Mouse (Mus musculus): ENCODE measurements around the gene Arhgef7. TPM values are rescaled to one million over a fixed set of nuclear protein-coding genes. Genes with fewer than 3 reads are reported as not detected.

The Arhgef7 gene
- polyA plus RNA-seq, 1 experiment: 19.9 TPM

DNA sequence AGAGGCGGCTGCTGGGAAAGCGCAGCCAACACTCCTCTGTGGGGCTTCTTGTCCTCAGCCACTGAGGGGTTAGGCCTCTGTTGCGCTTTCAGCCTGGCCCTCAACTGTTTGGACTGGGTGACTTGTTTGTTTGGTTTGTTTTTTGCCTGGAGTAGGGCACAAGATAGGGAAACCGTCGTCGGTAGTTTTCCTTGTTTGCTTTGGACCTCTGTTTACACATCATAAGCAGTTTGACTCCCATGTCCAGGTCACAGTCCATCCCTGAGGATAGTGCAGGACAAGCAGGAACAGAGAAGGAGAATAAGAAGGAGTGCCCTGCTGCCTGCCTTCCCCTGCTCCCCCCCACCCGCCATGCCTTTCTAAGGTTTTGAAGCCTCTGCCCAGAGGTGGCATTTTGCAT lies 86.3 kb downstream of the Arhgef7 start:
- no peak overlapping the region for H3K27ac ChIP-seq (ENCODE audit: control insufficient read depth, insufficient read depth, low read depth, low read length)
- no peaks in the 10 kb centered on the region for H3K4me1 ChIP-seq (ENCODE audit: control insufficient read depth, insufficient read depth, low read length)
- peaks cover 4% of the 10 kb centered on the region for H3K36me3 ChIP-seq (ENCODE audit: control insufficient read depth, insufficient read depth, low read length)
- TF ChIP-seq CTCF (IDR thresholded peaks at IDR 0.05; ENCODE audit: control insufficient read depth, insufficient read depth, insufficient replicate concordance, low read depth, low read length) (no peak), POLR2A (IDR thresholded peaks at IDR 0.05; ENCODE audit: control insufficient read depth, low read depth, low read length) (no peak)
- H3K4me3 ChIP-seq (ENCODE audit: control insufficient read depth, low read depth, low read length): no peak overlapping the region
- no peaks in the 10 kb centered on the region for H3K27me3 ChIP-seq (ENCODE audit: control insufficient read depth, insufficient read depth, low read length)

- peak; percentile 24; the same call in 1 of the 2 replicates for TF ChIP-seq CTCF (IDR thresholded peaks at IDR 0.05; ENCODE audit: control insufficient read depth, insufficient read depth, insufficient replicate concordance, low read depth, low read length)
- TF ChIP-seq POLR2A (IDR thresholded peaks at IDR 0.05; ENCODE audit: control insufficient read depth, low read depth, low read length): no peak
- Histone ChIP-seq H3K36me3 (ENCODE audit: control insufficient read depth, insufficient read depth, low read length) (peaks cover 3% of the 10 kb centered on the region), H3K4me3 (ENCODE audit: control insufficient read depth, low read depth, low read length) (no peak overlapping the region), H3K27me3 (ENCODE audit: control insufficient read depth, insufficient read depth, low read length) (no peaks in the 10 kb centered on the region), H3K4me1 (ENCODE audit: control insufficient read depth, insufficient read depth, low read length) (no peaks in the 10 kb centered on the region), H3K27ac (ENCODE audit: control insufficient read depth, insufficient read depth, low read depth, low read length) (no peak overlapping the region)
These were observed 87.7 kb downstream of the Arhgef7 start for GRCm38 (mm10) chr8:11815206-11815605.

GRCm38 (mm10) chr8:11820136-11820535 lies 92.6 kb downstream of the Arhgef7 start:
- Histone ChIP-seq H3K27ac (ENCODE audit: control insufficient read depth, insufficient read depth, low read depth, low read length) (no peak overlapping the region), H3K27me3 (ENCODE audit: control insufficient read depth, insufficient read depth, low read length) (no peaks in the 10 kb centered on the region), H3K4me1 (ENCODE audit: control insufficient read depth, insufficient read depth, low read length) (peaks cover under 1% of the 10 kb centered on the region; the same call in 1 of the 2 replicates), H3K36me3 (ENCODE audit: control insufficient read depth, insufficient read depth, low read length) (peaks cover 3% of the 10 kb centered on the region), H3K4me3 (ENCODE audit: control insufficient read depth, low read depth, low read length) (no peak overlapping the region)
- no peak for TF ChIP-seq POLR2A (IDR thresholded peaks at IDR 0.05; ENCODE audit: control insufficient read depth, low read depth, low read length)
- TF ChIP-seq CTCF (IDR thresholded peaks at IDR 0.05; ENCODE audit: control insufficient read depth, insufficient read depth, insufficient replicate concordance, low read depth, low read length): no peak

GRCm38 (mm10) chr8:11820568-11820967 lies 93.0 kb downstream of the Arhgef7 start:
- Histone ChIP-seq H3K27me3 (ENCODE audit: control insufficient read depth, insufficient read depth, low read length) (no peaks in the 10 kb centered on the region), H3K36me3 (ENCODE audit: control insufficient read depth, insufficient read depth, low read length) (peaks cover 2% of the 10 kb centered on the region; the same call in 1 of the 2 replicates), H3K4me1 (ENCODE audit: control insufficient read depth, insufficient read depth, low read length) (peaks cover 3% of the 10 kb centered on the region), H3K4me3 (ENCODE audit: control insufficient read depth, low read depth, low read length) (no peak overlapping the region), H3K27ac (ENCODE audit: control insufficient read depth, insufficient read depth, low read depth, low read length) (no peak overlapping the region)
- TF ChIP-seq POLR2A (IDR thresholded peaks at IDR 0.05; ENCODE audit: control insufficient read depth, low read depth, low read length) (no peak), CTCF (IDR thresholded peaks at IDR 0.05; ENCODE audit: control insufficient read depth, insufficient read depth, insufficient replicate concordance, low read depth, low read length) (no peak)

GRCm38 (mm10) chr8:11821451-11822206 lies 94.1 kb downstream of the Arhgef7 start:
- TF ChIP-seq POLR2A (IDR thresholded peaks at IDR 0.05; ENCODE audit: control insufficient read depth, low read depth, low read length) (no peak), CTCF (IDR thresholded peaks at IDR 0.05; ENCODE audit: control insufficient read depth, insufficient read depth, insufficient replicate concordance, low read depth, low read length) (no peak)
- Histone ChIP-seq H3K36me3 (ENCODE audit: control insufficient read depth, insufficient read depth, low read length) (no peaks in the 10 kb centered on the region; the same call in 1 of the 2 replicates), H3K27me3 (ENCODE audit: control insufficient read depth, insufficient read depth, low read length) (no peaks in the 10 kb centered on the region), H3K4me3 (ENCODE audit: control insufficient read depth, low read depth, low read length) (no peak overlapping the region), H3K4me1 (ENCODE audit: control insufficient read depth, insufficient read depth, low read length) (peaks cover 3% of the 10 kb centered on the region), H3K27ac (ENCODE audit: control insufficient read depth, insufficient read depth, low read depth, low read length) (no peak overlapping the region)

DNA sequence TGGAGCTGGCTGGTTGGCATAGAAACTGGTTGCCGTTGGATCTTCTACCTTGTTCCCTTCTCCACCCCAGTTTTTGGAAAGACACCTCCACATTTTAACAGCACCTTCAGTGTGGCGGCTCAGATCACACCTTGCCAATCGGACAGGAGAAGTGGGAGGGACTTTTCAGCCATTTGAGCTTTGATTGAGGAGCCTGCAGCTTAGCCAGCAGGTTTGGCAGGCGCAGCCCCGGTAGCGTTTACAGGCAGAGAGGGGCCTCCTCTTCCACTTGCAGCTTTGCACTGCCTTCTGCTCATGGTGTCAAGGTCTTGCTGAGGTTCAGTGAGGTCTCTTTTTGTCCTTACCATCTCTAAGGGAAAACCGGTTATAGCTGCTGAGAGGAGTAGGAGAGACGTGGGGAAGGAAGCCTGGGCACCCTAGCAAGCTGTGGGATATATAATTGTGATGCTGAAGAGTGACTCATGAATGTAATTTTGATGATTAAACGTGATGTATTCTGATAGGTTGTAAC lies 95.1 kb downstream of the Arhgef7 start:
- H3K4me1 ChIP-seq (ENCODE audit: control insufficient read depth, insufficient read depth, low read length): peaks cover 3% of the 10 kb centered on the region
- H3K36me3 ChIP-seq (ENCODE audit: control insufficient read depth, insufficient read depth, low read length): no peaks in the 10 kb centered on the region; the same call in 1 of the 2 replicates
- no peaks in the 10 kb centered on the region for H3K27me3 ChIP-seq (ENCODE audit: control insufficient read depth, insufficient read depth, low read length)
- H3K4me3 ChIP-seq (ENCODE audit: control insufficient read depth, low read depth, low read length): no peak overlapping the region
- TF ChIP-seq POLR2A (IDR thresholded peaks at IDR 0.05; ENCODE audit: control insufficient read depth, low read depth, low read length) (no peak), CTCF (IDR thresholded peaks at IDR 0.05; ENCODE audit: control insufficient read depth, insufficient read depth, insufficient replicate concordance, low read depth, low read length) (no peak)
- no peak overlapping the region for H3K27ac ChIP-seq (ENCODE audit: control insufficient read depth, insufficient read depth, low read depth, low read length)

DNA sequence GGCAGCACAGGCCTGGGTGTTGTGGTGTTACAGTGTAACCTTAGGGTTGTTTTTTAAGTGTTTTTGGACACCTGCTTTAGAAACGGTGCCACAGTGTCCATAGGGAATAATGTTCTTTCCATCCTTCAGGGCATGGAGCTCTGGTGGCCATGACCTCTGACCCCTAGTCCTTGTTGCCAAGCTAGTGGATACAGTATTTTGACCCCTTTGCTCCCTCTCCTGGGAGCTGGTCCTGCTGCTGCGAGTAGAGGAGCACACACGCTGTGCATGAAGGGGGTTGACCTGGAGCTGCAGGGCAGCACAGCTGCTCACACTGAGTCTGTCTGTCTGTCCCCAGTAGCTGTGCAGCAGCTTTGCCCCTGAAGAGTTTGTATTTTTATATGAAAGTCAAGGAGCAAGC lies 98.2 kb downstream of the Arhgef7 start:
- H3K4me3 ChIP-seq (ENCODE audit: control insufficient read depth, low read depth, low read length): no peak overlapping the region
- no peaks in the 10 kb centered on the region for H3K27me3 ChIP-seq (ENCODE audit: control insufficient read depth, insufficient read depth, low read length)
- H3K27ac ChIP-seq (ENCODE audit: control insufficient read depth, insufficient read depth, low read depth, low read length): no peak overlapping the region
- no peaks in the 10 kb centered on the region; the same call in 1 of the 2 replicates for H3K36me3 ChIP-seq (ENCODE audit: control insufficient read depth, insufficient read depth, low read length)
- no peak for TF ChIP-seq POLR2A (IDR thresholded peaks at IDR 0.05; ENCODE audit: control insufficient read depth, low read depth, low read length)
- no peak for TF ChIP-seq CTCF (IDR thresholded peaks at IDR 0.05; ENCODE audit: control insufficient read depth, insufficient read depth, insufficient replicate concordance, low read depth, low read length)
- H3K4me1 ChIP-seq (ENCODE audit: control insufficient read depth, insufficient read depth, low read length): peaks cover 3% of the 10 kb centered on the region
